ENCODE assay signal across 8 mouse cellular contexts in the genomic region with DNA sequence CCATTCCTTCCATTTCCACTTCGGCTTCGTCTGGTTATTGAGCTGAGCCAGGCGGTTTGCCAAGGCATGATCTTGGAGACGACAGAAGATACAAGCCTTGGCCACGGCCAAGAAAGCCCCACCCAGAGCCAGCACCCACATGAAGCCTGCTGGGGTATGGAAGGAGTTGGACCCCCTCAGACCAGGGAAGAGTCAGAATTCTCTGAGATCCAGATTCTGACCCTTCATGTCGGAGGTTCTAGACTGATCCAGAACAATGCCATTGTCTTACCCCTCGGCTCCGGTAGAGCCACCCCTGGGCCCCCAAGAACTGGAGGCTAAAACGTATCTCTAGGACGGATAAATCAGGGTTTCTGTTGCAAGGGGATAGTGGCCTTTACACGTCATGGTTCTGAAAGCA. TPM values are rescaled to one million over a fixed set of nuclear protein-coding genes. Genes with fewer than 3 reads are reported as not detected.
DNase-seq lines count a peak whose midpoint lies in the region; ATAC-seq and TF ChIP-seq lines count a peak whose summit lies in the region.
"Had no signal": no experiment of that assay in that cellular context is flagged by ENCODE, and none has a peak within 500 bp of the region (broad histone marks: within the 10 kb centered on the region; RNA-seq: fewer than 3 reads in every experiment).

A gene (minus strand): TSS at position 141 of the 400 bp plus-strand sequence.

- WGBS in lung, adult 2 months = 67% methylated on average over 11 of the region's 11 CpGs
- 92% methylated on average over 11 of the region's 11 CpGs for WGBS in forebrain, embryonic 12.5 days
- WGBS in intestine, postnatal 0 days = 91% methylated on average over 11 of the region's 11 CpGs
- WGBS in neural tube, embryonic 14.5 days = 89% methylated on average over 11 of the region's 11 CpGs

- H3K27me3 ChIP-seq in forebrain, embryonic 12.5 days = peaks cover 31% of the 10 kb centered on the region
- no peaks in the 10 kb centered on the region for H3K27me3 ChIP-seq in intestine, postnatal 0 days (replicated peaks; ENCODE audit: control insufficient read depth, insufficient read depth, low read length)
- no peaks in the 10 kb centered on the region for H3K27me3 ChIP-seq in neural tube, embryonic 14.5 days (ENCODE audit: control insufficient read depth, insufficient read depth, low read length)

- no peak for DNase-seq in lung, adult 2 months
- no peak for DNase-seq in lung, postnatal 14 days
- no peak for DNase-seq in embryo, embryonic 10 days (ENCODE audit: low spot score)
- no peak for DNase-seq in left cerebral cortex, postnatal 36 days (ENCODE audit: low spot score in 2 of 2)

- no peaks in the 10 kb centered on the region for H3K36me3 ChIP-seq in forebrain, embryonic 12.5 days (replicated peaks)
- no peaks in the 10 kb centered on the region for H3K36me3 ChIP-seq in intestine, postnatal 0 days (ENCODE audit: control insufficient read depth, insufficient read depth)
- no peaks in the 10 kb centered on the region for H3K36me3 ChIP-seq in neural tube, embryonic 14.5 days (ENCODE audit: control insufficient read depth, insufficient read depth, low read length)

- peak within 1 kb of the TSS; percentile 44 for H3K4me2 ChIP-seq in forebrain, embryonic 12.5 days
- H3K4me2 ChIP-seq in intestine, postnatal 0 days (replicated peaks; ENCODE audit: low read depth) = peak within 1 kb of the TSS; percentile 87
- peak within 1 kb of the TSS; percentile 29 for H3K4me2 ChIP-seq in neural tube, embryonic 14.5 days (ENCODE audit: low read depth, low read length)

- no peak within 1 kb of the TSS for H3K9ac ChIP-seq in forebrain, embryonic 12.5 days
- no peak within 1 kb of the TSS; the same call in 1 of the 2 replicates for H3K9ac ChIP-seq in intestine, postnatal 0 days (ENCODE audit: low read depth, low read length)
- H3K9ac ChIP-seq in neural tube, embryonic 14.5 days (replicated peaks; ENCODE audit: low read depth, low read length) = no peak within 1 kb of the TSS

- intact Hi-C loops in left cerebral cortex, postnatal 36 days (cut with DNase I) = loop anchor here (5.0 kb wide), 1 partner anchor 76 kb away; a partner anchor contains a TSS

- H3K27ac ChIP-seq in forebrain, embryonic 12.5 days = no peak within 1 kb of the TSS; the same call in 1 of the 2 replicates
- H3K27ac ChIP-seq in intestine, postnatal 0 days (ENCODE audit: low read depth, low read length) = no peak within 1 kb of the TSS; the same call in 1 of the 2 replicates
- H3K27ac ChIP-seq in neural tube, embryonic 14.5 days (ENCODE audit: low read depth, low read length) = no peak within 1 kb of the TSS

- no peak for TF ChIP-seq POLR2A in lung, adult 2 months (IDR thresholded peaks at IDR 0.05; ENCODE audit: borderline replicate concordance, extremely low read depth, low read depth, low read length)

- no peak for TF ChIP-seq CTCF in lung, adult 2 months (IDR thresholded peaks at IDR 0.05; ENCODE audit: insufficient read depth, low read length)
- no peak for TF ChIP-seq CTCF in intestine, postnatal 0 days (IDR thresholded peaks at IDR 0.05; ENCODE audit: low read depth)

- H3K4me3 ChIP-seq in lung, adult 2 months (replicated peaks; ENCODE audit: extremely low read depth, low read depth, low read length) = peak within 1 kb of the TSS; percentile 11
- 0 out of 2 replicates have a peak within 1 kb of the TSS, but pooled peaks have one; percentile 14 for H3K4me3 ChIP-seq in forebrain, embryonic 12.5 days (replicated peaks)
- no peak within 1 kb of the TSS for H3K4me3 ChIP-seq in intestine, postnatal 0 days (ENCODE audit: low read depth, low read length)
- H3K4me3 ChIP-seq in neural tube, embryonic 14.5 days (ENCODE audit: low read depth, low read length) = no peak within 1 kb of the TSS

- H3K9me3 ChIP-seq in forebrain, embryonic 12.5 days = no peaks in the 10 kb centered on the region
- H3K9me3 ChIP-seq in intestine, postnatal 0 days (ENCODE audit: control insufficient read depth) = no peaks in the 10 kb centered on the region
- no peaks in the 10 kb centered on the region for H3K9me3 ChIP-seq in neural tube, embryonic 14.5 days (ENCODE audit: control insufficient read depth, low read length)

- ATAC-seq in forebrain, embryonic 12.5 days (ENCODE audit: low FRiP score) = no peak
- ATAC-seq in intestine, postnatal 0 days = no peak
- ATAC-seq in neural tube, embryonic 14.5 days (ENCODE audit: low read depth) = no peak

- peaks cover 14% of the 10 kb centered on the region for H3K4me1 ChIP-seq in lung, adult 2 months (ENCODE audit: control insufficient read depth, insufficient read depth, low read length)
- peaks cover 36% of the 10 kb centered on the region for H3K4me1 ChIP-seq in forebrain, embryonic 12.5 days
- peaks cover 5% of the 10 kb centered on the region; the same call in 1 of the 2 replicates for H3K4me1 ChIP-seq in intestine, postnatal 0 days (replicated peaks; ENCODE audit: control insufficient read depth, insufficient read depth, low read length)
- peaks cover 8% of the 10 kb centered on the region; the same call in 1 of the 2 replicates for H3K4me1 ChIP-seq in neural tube, embryonic 14.5 days (ENCODE audit: control insufficient read depth, insufficient read depth, low read length)

RNA-seq across cellular contexts. Expression of the gene that starts here (rescaled TPM):
- polyA plus RNA-seq in lung, adult 2 months (2012; rRNA removed) = not detected in 2 replicates
- polyA plus RNA-seq in forebrain, embryonic 12.5 days (2016; fragmentation: Nextera tagmentation; extraction: Ambion mirVana) = not detected in 2 replicates
- polyA plus RNA-seq in intestine, postnatal 0 days (2015; fragmentation: Nextera tagmentation; extraction: Ambion mirVana) = not detected in 2 replicates
- not detected in 2 replicates for polyA plus RNA-seq in neural tube, embryonic 14.5 days (2014; fragmentation: Nextera tagmentation; extraction: Ambion mirVana)
- total RNA-seq in left cerebral cortex, postnatal 36 days (2021) = not detected
- total RNA-seq: liver, adult 2 months had no signal
- polyA plus RNA-seq: liver, adult 2 months had no signal

Comparison
In these comparisons a context has a peak if more than half of its experiments do, and no peak if none do; other contexts are left out.
1. H3K4me3 ChIP-seq: peak in lung, adult 2 months (single experiment) and forebrain, embryonic 12.5 days (single experiment); none in intestine, postnatal 0 days (single experiment) and neural tube, embryonic 14.5 days (single experiment).
2. H3K4me2 ChIP-seq: peak in every context shown above with its lines; median percentile 87 in intestine, postnatal 0 days; 44 in forebrain, embryonic 12.5 days; 29 in neural tube, embryonic 14.5 days.